Mouse (Mus musculus) E14TG2a.4 (cell line): ENCODE results near the gene Ankrd10.

Experiments used
- CTCF ChIP-seq: conservative IDR thresholded peaks from 2 replicates; pipeline ENCODE4 v1.5.1; 2014; ENCODE audit warnings: low read length
- NANOG ChIP-seq: IDR thresholded peaks from 2 replicates; pipeline ENCODE4 v1.6.1; 2014; ENCODE audit warnings: borderline replicate concordance, low read length, mixed read lengths
- POU5F1 ChIP-seq: IDR thresholded peaks from 2 replicates; pipeline ENCODE4 v1.6.1; 2014; ENCODE audit warnings: low read length, borderline replicate concordance

GRCm38 (mm10) chr8:11634331-11635011 lies 1.1 kb downstream of the Ankrd10 start:
- no peak for TF ChIP-seq CTCF
- no peak for TF ChIP-seq POU5F1
- no peak for TF ChIP-seq NANOG
